Comparison of ENCODE assay signal across 8 mouse cellular contexts in genomic region chr16:38521211-38521987, GRCm38 (mm10). TPM values are rescaled to one million over a fixed set of nuclear protein-coding genes. Genes with fewer than 3 reads are reported as not detected.
A peak's percentile ranks its signal among the peaks of the same experiment; 100 is the strongest.
DNase-seq lines count a peak whose midpoint lies in the region; ATAC-seq lines count a peak whose summit lies in the region.

No protein-coding gene starts in this region.

- no peak overlapping the region for H3K27ac ChIP-seq in embryonic facial prominence, embryonic 12.5 days
- no peak overlapping the region for H3K27ac ChIP-seq in limb, embryonic 13.5 days
- H3K27ac ChIP-seq in stomach, embryonic 15.5 days, result no peak overlapping the region

- peak overlapping the region; percentile 43 for H3K9ac ChIP-seq in embryonic facial prominence, embryonic 12.5 days
- H3K9ac ChIP-seq in limb, embryonic 13.5 days, result peak overlapping the region; percentile 95
- H3K9ac ChIP-seq in stomach, embryonic 15.5 days, result no peak overlapping the region

- H3K9me3 ChIP-seq in megakaryocyte, embryonic 14.5 days, result no peaks in the 10 kb centered on the region
- H3K9me3 ChIP-seq in embryonic facial prominence, embryonic 12.5 days, result no peaks in the 10 kb centered on the region
- no peaks in the 10 kb centered on the region for H3K9me3 ChIP-seq in limb, embryonic 13.5 days
- no peaks in the 10 kb centered on the region for H3K9me3 ChIP-seq in stomach, embryonic 15.5 days

- H3K4me3 ChIP-seq in megakaryocyte, embryonic 14.5 days (replicated peaks), result peak overlapping the region; percentile 98
- peak overlapping the region; percentile 91 for H3K4me3 ChIP-seq in embryonic facial prominence, embryonic 12.5 days
- peak overlapping the region; percentile 95 for H3K4me3 ChIP-seq in limb, embryonic 13.5 days
- H3K4me3 ChIP-seq in stomach, embryonic 15.5 days (replicated peaks), result peak overlapping the region; percentile 98

- H3K4me1 ChIP-seq in megakaryocyte, embryonic 14.5 days, result peaks cover 18% of the 10 kb centered on the region
- peaks cover 4% of the 10 kb centered on the region; the same call in 1 of the 2 replicates for H3K4me1 ChIP-seq in embryonic facial prominence, embryonic 12.5 days
- H3K4me1 ChIP-seq in limb, embryonic 13.5 days, result peaks cover 11% of the 10 kb centered on the region
- 0 out of 2 replicates have a peak, but pooled peaks cover 5% of the 10 kb centered on the region for H3K4me1 ChIP-seq in stomach, embryonic 15.5 days

- no peak for DNase-seq in left cerebral cortex, adult 9 months (ENCODE audit: low spot score in 2 of 2)
- DNase-seq in natural killer cell, adult 2 months (ENCODE audit: low spot score in 2 of 2), result no peak
- no peak for DNase-seq in frontal cortex, postnatal 14 days (ENCODE audit: low spot score in 2 of 2)

- 28% methylated on average over 8 of the region's 8 CpGs for whole genome bisulfite sequencing in embryonic facial prominence, embryonic 12.5 days
- WGBS in limb, embryonic 13.5 days, result 38% methylated on average over 8 of the region's 8 CpGs
- 26% methylated on average over 8 of the region's 8 CpGs for WGBS in stomach, embryonic 15.5 days

- peak overlapping the region; percentile 47 for H3K4me2 ChIP-seq in embryonic facial prominence, embryonic 12.5 days (replicated peaks)
- H3K4me2 ChIP-seq in limb, embryonic 13.5 days (replicated peaks), result peak overlapping the region; percentile 68
- peak overlapping the region; percentile 64 for H3K4me2 ChIP-seq in stomach, embryonic 15.5 days

- H3K36me3 ChIP-seq in megakaryocyte, embryonic 14.5 days (replicated peaks; ENCODE audit: low read length), result peaks cover 48% of the 10 kb centered on the region
- H3K36me3 ChIP-seq in embryonic facial prominence, embryonic 12.5 days, result peaks cover 31% of the 10 kb centered on the region
- H3K36me3 ChIP-seq in limb, embryonic 13.5 days, result peaks cover 41% of the 10 kb centered on the region
- H3K36me3 ChIP-seq in stomach, embryonic 15.5 days, result peaks cover 11% of the 10 kb centered on the region; the same call in 1 of the 2 replicates

- ATAC-seq in megakaryocyte, adult 5-6 weeks (ENCODE audit: poor library complexity, severe bottlenecking), result no peak
- ATAC-seq in embryonic facial prominence, embryonic 12.5 days (ENCODE audit: insufficient number of reproducible peaks, insufficient read depth, low FRiP score, low TSS enrichment), result no peak
- no peak for ATAC-seq in limb, embryonic 13.5 days (ENCODE audit: low FRiP score, low read depth)
- ATAC-seq in stomach, embryonic 15.5 days (ENCODE audit: insufficient read depth, low FRiP score, low read depth), result no peak

- no peaks in the 10 kb centered on the region for H3K27me3 ChIP-seq in megakaryocyte, embryonic 14.5 days (replicated peaks)
- H3K27me3 ChIP-seq in embryonic facial prominence, embryonic 12.5 days, result no peaks in the 10 kb centered on the region
- H3K27me3 ChIP-seq in limb, embryonic 13.5 days, result no peaks in the 10 kb centered on the region
- H3K27me3 ChIP-seq in stomach, embryonic 15.5 days (replicated peaks), result no peaks in the 10 kb centered on the region

RNA-seq across cellular contexts. Expression of gene Timmdc1, which starts 1.1 kb away (rescaled TPM):
- polyA plus RNA-seq in megakaryocyte, embryonic 14.5 days (2012; ENCODE audit: insufficient read depth, low replicate concordance), result 26.4 and 39.4 TPM in 2 replicates
- 5.3 and 9.3 TPM in 2 replicates for total RNA-seq in megakaryocyte, adult 5-6 weeks (2015)
- total RNA-seq in megakaryocyte, adult 5-6 weeks (2017), result 19.0 and 19.9 TPM in 2 replicates
- 29.2 and 31.0 TPM in 2 replicates for polyA plus RNA-seq in embryonic facial prominence, embryonic 12.5 days (2016; fragmentation: Nextera tagmentation; extraction: Ambion mirVana)
- polyA plus RNA-seq in limb, embryonic 13.5 days (2015; fragmentation: Nextera tagmentation; extraction: Ambion mirVana), result 28.4 and 30.8 TPM in 2 replicates
- 25.3 and 27.3 TPM in 2 replicates for polyA plus RNA-seq in stomach, embryonic 15.5 days (2015; fragmentation: Nextera tagmentation; extraction: Ambion mirVana)

RNA-seq across cellular contexts. Expression of gene Poglut1, which starts 28.7 kb away (rescaled TPM):
- polyA plus RNA-seq in megakaryocyte, embryonic 14.5 days (2012; ENCODE audit: insufficient read depth, low replicate concordance), result 2.2 and 3.7 TPM in 2 replicates
- 25.0 and 29.4 TPM in 2 replicates for total RNA-seq in megakaryocyte, adult 5-6 weeks (2015)
- total RNA-seq in megakaryocyte, adult 5-6 weeks (2017), result 13.5 and 15.4 TPM in 2 replicates
- 78.8 and 84.8 TPM in 2 replicates for polyA plus RNA-seq in embryonic facial prominence, embryonic 12.5 days (2016; fragmentation: Nextera tagmentation; extraction: Ambion mirVana)
- 78.7 and 79.7 TPM in 2 replicates for polyA plus RNA-seq in limb, embryonic 13.5 days (2015; fragmentation: Nextera tagmentation; extraction: Ambion mirVana)
- polyA plus RNA-seq in stomach, embryonic 15.5 days (2015; fragmentation: Nextera tagmentation; extraction: Ambion mirVana), result 41.8 and 44.7 TPM in 2 replicates

RNA-seq across cellular contexts. Expression of gene Tmem39a, which starts 37.1 kb away (rescaled TPM):
- 6.5 and 10.3 TPM in 2 replicates for polyA plus RNA-seq in megakaryocyte, embryonic 14.5 days (2012; ENCODE audit: insufficient read depth, low replicate concordance)
- 67.1 and 67.2 TPM in 2 replicates for total RNA-seq in megakaryocyte, adult 5-6 weeks (2015)
- 32.1 and 32.5 TPM in 2 replicates for total RNA-seq in megakaryocyte, adult 5-6 weeks (2017)
- 119 and 131 TPM in 2 replicates for polyA plus RNA-seq in embryonic facial prominence, embryonic 12.5 days (2016; fragmentation: Nextera tagmentation; extraction: Ambion mirVana)
- 151 and 160 TPM in 2 replicates for polyA plus RNA-seq in limb, embryonic 13.5 days (2015; fragmentation: Nextera tagmentation; extraction: Ambion mirVana)
- 90.8 and 103 TPM in 2 replicates for polyA plus RNA-seq in stomach, embryonic 15.5 days (2015; fragmentation: Nextera tagmentation; extraction: Ambion mirVana)
